Mouse (Mus musculus) kidney, postnatal 4 days (tissue): Measurements from ENCODE around the gene Nudt3.
"Not testable (repeated sequence)": the region's sequence is repeated elsewhere in the genome, so short reads cannot be mapped to it uniquely, and the experiment has no call there.

Experiments
- DNase-seq, 2 experiments: peaks; one replicate each; pipeline ENCODE4 v3.0.0; 2021; ENCODE audit warnings: mixed read lengths in 2 of 2

Gene Nudt3

DNA sequence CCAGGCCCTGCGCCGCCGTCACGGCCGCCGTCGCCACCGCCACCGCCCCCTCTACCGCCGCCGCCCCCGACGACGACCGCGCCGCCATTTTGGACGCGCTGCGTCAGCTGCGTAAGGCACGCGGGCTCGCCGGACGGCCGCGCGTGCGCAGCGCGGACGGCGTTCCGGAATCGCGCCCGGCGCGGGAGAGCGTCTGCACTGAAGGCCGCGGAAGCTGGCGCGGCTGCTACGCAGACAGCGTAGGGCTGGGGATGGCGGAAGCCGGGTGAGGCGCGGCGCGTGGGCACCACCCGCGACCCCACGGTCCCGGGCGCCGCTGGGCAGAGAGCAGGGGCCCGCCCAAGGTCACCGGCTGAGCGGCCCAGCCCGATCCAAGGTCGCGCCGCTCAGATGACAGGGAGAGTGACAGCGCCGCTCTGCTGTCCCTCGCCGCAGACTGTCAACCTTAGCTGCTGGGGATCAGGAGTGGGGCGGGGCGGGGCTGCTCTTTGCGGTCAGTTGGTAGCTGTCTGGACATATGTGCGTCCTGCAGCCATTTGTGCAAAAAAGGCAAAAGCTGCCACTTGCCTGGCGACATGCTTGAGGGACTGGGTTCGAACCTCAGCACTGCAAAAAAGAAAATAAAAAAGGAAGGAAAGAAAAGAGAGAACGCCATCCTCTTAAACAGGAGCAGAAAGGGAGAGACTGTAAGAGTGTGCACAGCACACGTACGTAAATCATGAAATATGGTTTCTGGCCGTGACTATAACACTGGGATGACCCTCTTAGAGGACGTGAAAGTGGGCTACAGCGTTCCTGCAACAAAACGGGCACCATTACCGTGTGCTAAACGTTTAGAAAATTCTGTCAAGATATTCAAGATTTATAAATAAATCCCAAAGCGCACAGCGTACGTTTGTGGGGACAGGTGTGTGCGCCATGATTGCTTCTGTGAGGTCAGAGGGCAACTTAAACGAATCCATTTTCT lies at the start of gene Nudt3:
Gene Nudt3 (minus strand): TSS at position 136 of the 967 bp plus-strand sequence.
- peak; percentile 91 to 95 for DNase-seq

DNA sequence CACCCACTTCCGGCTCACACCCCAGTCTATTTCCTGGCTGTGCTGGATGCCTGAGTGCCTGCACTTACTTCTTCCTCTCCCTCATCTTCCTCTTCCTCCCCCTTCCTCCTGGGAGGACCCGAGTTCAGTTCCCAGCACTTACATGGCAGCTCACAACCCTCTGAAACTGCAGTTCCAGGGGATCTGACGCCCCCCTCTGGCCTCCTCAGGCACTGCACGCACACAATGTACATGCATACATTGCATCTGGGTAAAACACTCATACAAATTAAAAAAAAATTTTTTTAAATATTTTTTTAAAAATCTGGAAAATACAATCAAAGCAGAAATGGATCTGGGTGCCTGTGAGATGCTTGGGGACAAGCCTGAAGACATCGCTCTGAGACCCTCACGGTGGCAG lies 48.4 kb upstream of the Nudt3 start:
- DNase-seq: no peak

DNA sequence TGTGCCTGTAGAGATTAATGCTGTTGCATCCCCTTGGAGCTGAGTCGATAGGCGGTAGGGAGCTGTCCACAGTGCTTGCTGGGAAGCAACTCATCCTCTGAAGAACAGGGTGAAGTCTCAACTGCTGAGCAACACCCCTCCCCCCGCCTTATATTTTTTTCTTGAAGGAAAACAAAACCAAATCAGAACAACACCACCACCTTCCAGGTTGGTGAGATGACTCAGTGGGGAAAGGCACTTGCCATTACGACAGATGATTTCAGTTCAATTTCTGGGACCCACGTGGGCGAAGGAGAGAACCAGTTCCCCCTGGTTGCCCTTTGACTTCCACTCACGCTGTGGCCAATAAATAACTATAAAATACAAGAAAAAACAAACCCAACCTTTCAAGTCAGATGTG lies 35.5 kb upstream of the Nudt3 start:
- no peak for DNase-seq

DNA sequence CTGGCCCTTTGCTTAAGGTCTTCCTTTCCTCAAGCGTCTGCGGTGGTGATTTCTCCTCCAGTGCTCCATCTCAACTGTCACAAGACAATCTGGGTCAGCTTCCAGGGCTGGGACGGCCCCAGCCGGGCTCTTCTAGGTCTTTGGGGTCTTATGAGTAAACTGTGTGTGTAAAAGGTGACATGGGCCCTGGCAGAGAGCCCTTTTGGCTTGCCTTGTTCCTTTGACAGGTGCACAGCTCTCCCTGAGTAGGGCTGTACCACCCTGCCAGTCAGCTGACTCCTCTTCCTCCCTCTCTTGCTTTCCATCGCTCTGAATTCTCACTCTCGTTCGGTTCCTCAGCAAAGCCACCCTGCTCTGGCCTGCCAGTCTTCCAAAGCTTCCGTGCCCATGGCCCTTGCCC lies 33.8 kb upstream of the Nudt3 start:
- DNase-seq: no peak

DNA sequence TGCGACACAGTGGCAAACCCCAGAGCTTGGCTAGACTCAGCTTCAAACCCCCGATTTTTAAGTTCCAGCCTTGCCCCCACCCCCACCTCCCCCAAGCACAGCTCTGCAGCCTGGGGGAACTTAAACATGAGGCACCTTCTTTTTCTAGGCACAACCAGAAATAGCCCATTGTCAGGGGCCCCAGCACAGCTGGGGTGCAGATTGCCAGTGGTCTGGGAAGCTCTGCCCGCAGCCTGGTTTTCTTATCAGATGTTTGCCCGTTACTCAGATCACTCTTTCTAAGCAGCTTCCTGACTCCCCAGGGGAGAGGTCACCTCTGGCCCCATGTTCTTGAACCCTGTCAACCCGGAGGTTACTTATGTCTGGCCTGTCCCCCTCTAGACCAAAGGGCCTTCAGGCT lies 33.1 kb upstream of the Nudt3 start:
- no peak for DNase-seq

DNA sequence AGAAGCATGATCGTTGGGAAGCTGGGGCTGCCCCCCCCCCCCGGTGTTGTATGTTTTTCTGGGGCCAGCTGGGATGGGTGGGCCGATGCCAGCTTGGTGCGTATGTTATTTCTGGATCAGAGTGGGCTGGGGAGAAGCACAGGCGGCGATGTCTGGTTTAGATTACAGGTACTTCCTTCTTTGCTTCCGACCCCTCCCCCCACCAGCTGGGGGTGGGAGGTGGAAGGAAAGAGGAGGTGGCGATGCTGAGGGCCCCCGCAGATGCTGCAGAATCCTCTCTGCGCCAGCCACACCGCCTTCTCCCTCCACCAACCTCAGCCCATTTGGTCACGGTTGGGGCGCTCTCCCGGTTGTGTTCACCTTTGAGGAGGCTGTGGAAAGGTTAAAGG lies 32.7 kb upstream of the Nudt3 start:
- DNase-seq: peak; percentile 25 to 29

DNA sequence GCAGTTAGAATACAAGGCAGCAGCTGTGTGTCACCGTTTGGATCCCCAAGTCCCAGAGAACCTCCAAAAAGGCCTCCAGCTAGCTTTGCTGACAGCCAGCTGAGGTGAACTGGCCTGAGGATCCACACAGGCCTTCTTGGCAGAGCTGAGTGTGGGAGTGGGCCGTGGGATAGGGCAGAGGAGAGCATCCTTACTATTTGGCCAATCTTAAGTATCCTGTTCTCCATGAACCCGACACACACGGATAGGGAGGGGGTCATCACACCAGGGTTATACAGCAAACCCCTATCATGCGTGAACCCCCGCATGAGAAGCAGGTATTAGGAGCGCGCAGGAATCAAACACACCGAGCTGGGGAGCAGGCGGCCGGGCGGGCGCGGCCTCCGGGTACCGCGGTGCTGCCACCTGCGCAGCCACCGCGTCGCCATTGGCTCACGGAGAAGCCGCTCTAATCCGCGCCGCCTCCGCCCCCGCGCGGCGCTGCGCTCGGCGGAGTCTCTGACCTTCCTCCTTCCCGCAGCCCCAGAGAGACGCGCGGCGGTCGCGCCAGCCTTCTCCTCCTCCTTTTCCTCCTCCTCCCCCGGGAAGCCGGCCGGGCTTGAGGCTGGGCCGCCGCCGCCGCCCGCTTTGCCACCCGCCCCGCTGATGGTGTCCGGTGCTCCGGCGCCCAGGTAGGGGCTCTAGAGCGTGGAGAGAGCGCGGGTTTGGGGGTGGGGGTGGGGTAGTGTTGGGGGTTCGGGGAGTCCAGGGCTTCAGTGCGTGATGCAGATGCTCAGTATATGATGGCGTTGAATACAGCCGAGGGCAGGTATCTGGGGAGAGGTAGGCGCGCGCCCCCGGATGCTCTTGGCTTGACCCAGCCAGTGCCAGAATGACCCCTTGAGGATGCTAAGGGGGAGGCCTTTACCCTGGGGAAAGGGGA lies 32.1 kb upstream of the Nudt3 start, which contains the start of gene Pacsin1:
Gene Pacsin1 (plus strand): TSS at position 421 of the 922 bp plus-strand sequence.
- DNase-seq: peak; percentile 54 to 69

DNA sequence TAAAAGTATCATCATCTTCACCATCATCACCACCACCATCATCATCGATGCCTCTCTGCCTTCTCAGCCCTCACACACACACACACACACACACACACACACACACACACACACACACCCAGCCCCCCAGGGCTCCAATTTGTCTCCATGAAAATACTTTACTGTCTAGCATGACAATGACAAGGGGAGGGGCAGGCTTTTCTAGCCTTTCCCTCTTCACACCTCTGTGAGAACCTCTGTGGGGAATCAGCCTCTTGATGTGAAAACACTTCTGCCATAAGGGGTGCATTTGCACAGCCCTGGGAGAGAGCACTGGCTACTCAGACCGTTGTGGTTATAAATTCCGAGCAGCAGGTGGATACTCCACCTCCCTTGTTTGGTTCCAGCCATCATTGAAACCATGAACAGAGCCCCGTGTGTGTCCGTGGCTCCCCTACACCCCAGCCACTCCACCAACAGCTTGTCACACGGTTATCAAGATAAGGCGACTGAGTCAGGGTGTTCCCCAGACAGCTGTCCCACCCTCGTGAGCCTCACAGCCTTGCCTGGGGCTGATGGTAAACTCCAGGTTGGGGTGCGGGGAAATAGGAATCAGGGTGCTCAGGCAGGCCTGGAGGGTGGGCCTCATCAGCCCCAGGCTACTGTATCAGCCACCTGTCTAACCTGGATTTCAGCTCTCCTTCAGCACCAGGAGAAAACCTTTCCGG lies 30.1 kb upstream of the Nudt3 start:
- no peak for DNase-seq

DNA sequence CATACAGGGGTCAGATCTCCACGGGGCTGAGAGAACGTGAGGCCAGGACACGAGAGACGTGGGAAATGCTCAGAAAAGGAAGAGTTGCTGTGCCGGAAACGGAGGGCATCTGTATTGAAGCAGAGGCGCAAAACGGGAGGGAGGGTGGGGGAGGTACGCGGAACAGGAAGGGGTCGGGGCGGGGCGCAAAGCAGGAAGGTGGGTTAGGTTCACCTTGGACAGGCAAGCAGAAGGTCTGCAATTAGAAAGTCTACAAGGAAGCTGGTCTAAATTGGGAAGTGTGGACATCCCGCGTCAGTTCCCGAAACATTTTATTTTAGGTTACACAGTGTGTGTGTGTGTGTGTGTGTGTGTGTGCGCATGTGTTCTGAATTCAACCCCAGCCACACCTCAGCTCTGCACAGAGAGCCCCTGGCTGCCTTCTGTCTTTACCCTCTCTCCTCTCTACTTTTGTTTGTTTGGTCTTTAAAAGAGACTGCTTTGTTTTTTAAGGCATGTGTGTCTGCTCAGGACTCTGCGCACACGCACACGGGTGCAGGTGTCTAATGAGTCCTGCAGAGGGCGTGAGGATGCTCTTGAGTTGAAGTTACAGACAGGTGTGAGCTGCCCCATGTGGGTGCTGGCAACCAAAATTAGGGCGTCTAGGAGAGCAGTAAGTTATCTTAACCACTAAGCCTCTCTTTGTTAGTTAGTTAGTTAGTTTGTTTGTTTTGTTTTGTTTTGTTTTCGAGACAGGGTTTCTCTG lies 28.9 kb upstream of the Nudt3 start:
- no peak for DNase-seq

DNA sequence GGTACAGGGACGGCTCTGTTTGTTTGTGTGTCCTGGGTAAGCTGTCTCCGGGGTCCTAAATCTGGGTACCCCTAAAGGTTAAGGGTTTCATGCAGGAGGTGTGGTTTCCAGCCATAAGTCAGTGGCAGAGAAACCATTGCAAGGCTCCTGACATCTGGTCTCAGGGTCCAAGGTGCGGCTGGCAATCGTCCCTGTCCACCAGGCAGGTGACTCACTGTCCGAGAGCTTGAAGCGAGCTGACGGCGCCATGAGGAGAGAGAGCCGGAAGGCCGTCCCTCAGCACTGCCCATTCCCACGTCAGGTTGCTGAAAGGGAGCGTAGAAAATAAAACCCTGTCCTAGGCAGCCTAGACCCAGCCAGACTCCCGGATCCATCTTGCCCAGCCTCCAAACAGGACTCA lies 27.3 kb upstream of the Nudt3 start:
- DNase-seq: peak in 1 of 2 experiments; percentile 49

DNA sequence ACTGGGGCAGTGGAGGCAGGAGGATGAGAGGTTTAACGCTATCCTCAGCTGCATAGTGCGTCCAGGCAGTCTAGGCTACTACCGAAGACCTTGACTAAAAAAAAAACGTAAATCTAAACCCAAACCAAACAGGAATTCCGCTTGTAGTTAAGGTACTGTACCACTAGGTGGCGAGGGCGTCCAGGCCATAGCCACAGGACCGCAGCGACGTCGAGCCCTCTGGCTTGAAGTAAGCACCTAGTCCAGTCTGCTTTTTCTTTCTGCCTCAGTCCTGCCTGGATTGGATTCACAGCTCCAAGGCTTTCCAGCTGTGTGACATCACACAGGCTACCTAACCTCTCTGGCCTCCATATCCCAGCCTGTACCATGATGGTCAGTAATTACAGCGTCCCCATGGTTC lies 26.9 kb upstream of the Nudt3 start:
- DNase-seq: peak; percentile 48 to 69

DNA sequence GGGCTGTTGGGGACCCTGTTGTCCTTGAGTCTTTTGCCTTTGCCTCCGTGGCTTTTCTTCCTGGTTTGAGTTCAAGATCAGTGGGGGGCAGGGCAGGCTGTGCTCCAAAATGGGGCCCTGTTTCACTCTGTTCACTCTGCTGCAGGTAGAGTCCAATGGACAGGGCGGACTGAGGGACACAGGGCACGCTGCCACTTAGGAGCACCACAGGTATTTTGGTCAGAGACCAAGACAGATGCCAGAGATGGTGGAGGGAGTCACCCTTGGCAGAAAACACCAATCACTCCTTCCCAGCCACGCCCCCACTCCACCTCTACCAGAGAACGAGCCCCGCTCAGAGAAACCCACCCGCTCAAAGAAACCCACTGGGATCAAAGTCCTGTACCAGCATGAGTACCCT lies 22.5 kb upstream of the Nudt3 start:
- no peak for DNase-seq

DNA sequence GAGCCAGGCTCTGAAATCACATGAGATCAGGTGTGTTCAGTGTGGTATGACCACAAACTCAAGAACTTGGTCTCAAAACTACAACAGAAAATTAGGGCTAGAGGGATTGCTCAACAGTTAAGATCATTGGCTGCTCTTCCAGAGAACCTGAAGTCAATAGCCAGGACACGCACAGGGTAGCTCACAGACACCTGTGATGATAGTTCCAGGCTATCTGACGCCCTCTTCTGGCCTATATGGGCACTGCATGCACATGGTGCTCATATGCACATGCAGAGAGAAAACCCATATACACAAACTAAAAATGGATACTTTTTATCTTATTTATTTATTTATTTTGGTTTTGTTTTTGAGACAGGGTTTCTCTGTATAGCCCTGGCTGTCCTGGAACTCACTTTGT lies 21.3 kb upstream of the Nudt3 start:
- DNase-seq: no peak

DNA sequence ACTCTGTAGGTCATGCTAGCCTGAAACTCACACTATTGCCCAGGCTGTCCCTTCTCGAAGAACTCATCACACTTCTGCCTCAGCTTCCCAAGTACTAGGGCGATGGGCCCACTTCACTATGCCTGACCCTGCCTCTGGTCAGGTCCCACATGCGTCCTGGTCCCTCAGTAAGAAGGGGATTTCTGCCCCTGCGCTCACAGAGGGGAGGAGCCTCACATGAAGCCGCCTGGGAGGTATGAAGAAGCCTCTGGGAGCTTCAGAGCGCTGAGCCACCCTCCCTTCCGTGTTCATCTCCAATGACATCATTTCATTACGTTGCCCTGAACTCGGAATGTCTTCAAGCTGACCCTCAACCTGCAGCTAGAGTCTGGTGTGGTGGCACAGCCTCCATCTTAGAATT lies 20.5 kb upstream of the Nudt3 start:
- no peak for DNase-seq

DNA sequence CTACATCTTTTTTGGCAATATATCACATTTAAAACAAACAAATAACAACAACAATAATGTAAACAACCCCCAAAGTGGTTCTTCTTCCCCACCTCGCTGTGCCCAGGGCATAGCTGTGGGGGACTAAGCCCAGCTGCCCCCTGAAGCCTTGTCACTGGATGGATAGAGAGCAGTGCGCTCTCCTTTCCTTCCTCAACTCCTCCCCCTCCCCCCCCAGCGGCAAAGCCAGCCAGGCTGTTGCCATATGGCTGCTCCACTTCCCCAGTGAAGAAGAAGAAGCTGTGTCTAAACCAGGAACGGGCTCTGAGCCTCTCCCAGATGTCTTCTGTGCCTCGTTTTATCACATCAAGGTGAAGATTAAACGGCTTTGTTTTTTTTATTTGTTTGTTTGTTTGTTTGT lies 19.8 kb upstream of the Nudt3 start:
- DNase-seq: no peak

DNA sequence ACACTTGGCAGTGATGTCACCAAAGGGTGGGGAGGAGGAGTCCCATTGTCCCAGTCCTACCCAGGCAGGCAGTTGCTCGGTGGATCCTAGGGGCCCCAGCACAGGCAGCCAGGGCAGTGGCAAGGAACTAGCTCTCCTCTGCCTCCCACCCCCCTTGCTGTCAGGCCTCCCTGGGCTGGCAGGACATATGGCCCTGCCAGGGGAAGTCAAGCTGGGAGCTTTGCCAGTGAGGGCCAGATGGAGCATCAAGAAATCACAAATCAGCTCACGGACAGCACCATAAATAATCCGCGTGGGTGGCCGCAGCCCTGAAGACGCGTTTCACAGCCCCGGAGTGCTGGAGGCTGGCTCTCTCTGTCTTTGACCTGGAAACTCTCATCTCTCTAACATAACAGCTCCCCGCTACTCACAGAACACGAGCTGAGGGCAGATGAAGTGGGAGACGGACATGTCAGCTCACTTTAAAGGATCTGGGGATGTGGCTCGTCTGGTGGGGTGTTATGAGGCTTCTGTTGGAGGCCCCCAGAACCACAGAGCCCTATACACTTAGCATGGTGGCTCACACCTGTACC lies 19.3 kb upstream of the Nudt3 start:
- peak; percentile 60 to 71 for DNase-seq

DNA sequence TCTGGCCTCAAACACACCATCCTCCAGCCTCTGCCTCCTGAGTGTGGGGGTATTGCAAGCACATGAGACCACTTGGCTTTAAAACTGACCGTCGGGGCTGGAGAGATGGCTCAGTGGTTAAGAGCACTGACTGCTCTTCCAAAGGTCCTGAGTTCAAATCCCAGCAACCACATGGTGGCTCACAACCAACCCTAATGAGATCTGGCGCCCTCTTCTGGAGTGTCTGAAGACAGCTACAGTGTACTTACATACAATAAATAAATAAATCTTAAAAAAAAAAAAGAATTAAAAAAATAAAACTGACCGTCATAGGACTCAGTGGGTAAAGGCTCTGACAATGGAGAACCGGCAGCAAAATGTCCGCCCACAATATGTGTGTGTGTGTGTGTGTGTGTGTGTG lies 16.6 kb upstream of the Nudt3 start:
- not testable (repeated sequence) for DNase-seq

DNA sequence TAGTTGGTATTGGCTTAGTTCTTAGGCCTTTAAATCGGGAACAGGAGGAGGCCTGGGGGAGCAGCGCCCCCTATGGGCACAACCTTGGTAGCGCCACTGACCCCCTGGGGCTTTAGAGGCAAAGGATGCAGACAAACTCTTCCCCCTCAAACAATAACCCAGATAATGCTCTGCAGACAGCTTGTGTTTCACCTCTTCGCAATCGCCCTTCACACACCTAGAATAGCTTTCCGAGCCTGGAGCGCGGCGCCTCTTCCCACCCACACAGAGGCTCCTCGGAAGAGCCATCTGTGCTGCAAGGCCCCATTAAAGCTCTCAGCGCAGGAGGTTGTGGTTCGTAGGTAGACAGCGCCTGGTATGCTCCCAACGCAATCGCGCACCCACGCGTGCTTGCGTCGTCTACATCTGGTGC lies 15.6 kb upstream of the Nudt3 start:
- no peak for DNase-seq

DNA sequence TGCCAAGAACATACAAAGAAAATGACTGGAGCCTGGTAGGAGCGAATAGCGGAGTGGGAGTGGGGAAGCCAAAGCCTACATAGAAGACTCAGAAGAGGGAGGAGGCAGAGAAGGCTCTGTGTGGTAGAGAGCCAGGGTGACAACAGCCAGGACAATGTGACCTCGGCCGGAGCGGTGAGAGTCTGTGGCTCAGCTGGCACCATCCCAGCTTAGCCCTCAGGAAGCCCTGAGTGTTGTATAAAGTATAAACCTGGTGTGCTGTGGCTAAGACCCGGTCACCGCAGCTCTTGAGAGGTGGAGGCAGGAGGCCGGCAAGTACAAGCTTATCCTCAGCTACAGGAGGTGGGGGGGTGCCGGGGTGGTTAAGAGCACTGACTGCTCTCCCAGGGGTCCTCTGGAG lies 14.0 kb upstream of the Nudt3 start:
- no peak for DNase-seq

DNA sequence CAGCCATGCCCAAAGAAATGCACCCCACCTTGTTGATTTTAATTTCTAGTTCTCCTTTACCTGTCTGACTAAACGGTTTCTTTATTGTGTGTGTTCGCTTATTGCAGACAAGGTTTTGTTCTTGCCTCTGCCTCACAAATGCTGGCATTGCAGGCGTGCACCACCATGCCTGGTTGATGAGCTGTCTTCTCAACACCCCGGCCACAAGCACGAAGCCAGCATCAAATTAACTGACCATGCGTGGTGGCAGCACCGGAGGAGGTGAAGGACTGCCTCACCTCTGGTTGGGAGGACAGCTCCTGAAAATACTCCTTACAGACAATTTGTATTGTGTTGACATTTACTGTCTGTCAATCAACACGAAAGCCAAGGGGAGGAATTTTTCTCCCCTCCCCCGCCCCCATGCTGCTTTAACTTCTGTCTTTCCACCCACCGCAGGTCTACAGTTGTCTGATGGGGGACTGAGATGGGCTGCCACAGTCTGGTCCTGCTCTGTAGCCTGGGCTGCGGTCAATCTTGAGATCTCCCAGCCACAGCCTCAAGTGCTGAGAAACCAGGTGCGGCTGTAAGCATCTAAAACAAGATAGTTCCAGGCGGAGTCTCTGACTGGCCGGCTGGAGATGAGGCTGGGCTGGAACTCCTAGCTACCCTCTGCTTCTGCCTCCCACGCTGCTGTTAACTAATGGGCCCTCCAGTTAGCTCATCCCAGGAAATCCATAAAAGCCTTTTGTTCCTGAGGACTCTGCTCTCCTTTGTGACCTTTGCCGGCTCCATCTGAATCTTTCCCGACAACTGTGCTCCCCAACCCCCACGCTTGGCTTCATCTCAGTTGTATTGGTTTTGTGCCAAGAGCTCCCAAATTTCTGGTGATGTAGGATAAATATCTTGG lies 13.1 kb upstream of the Nudt3 start, which contains the start of gene Rps10:
Gene Rps10 (minus strand): TSS at position 538 of the 889 bp plus-strand sequence.
- peak in 1 of 2 experiments; percentile 30 for DNase-seq

DNA sequence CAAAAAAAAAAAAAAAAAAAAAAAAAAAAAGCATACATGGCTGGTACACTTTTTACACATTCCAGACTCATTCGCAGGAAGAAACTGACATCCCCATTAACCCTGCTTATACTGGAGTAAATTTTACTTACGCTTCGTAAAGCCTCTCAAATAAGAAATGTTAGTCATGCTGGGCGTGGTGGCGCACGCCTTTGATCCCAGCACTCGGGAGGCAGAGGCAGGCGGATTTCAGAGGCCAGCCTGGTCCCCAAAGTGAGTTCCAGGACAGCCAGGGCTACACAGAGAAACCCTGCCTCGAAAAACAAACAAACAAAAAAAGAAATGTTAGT lies 12.2 kb upstream of the Nudt3 start:
- not testable (repeated sequence) for DNase-seq
